Mouse (Mus musculus): Measurements from ENCODE around the gene Rasa2.

DNA sequence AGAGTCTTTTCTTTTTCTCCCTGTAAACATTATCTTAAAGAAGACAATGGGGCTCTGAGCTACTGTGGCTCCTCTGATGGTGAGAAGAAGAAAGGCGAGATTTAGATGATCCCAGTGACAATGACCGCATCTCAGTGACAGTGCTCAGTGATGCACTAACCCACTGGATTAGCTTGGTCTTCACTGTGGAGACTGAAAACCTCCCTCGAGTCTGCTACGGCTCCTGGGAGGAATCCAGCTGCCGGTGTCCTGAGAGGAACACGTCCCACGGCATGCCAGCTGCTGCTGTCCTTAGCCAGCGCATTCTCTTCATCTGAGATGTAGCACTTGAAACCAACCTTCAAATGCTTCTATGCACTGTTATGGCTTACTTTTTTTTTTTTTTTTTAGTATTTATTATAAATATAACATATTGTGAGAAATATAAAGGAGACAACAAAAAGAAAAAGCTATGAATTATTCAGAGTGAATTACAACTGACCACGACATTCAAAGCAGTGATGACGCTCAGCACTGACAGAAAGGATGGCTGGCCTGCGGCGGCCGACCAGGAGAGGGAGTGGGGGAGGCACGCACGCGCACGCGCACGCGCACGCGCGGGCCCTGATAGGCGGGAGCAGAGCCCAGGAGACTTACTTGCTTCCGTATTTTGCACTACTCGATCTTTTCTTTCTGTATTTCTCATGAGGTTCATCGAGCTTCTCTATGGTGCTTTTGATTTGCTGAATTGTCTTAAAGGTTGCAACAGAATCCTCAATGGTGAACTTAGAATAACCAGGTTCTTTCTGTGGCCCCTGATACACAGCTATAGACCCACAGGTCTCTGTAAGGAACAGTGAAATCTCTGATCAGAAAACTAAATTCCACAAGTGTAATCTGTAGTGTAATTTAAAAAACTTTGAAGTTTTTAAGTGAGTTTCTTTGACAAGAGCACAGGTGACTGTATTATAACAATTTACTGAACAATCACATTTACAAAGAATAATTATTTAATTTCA lies 87.5 kb downstream of the Rasa2 start:
- TF ChIP-seq POLR2A (IDR thresholded peaks at IDR 0.05; ENCODE audit: low read depth, low read length) (no peak), CTCF (IDR thresholded peaks at IDR 0.05; ENCODE audit: extremely low read depth, insufficient read depth, insufficient read length, insufficient replicate concordance) (peak; percentile 19; the same call in 1 of the 2 replicates)

All from spleen, adult 2 months (tissue).